Mouse (Mus musculus) C2C12 (cell line): ENCODE results near the gene Aes. TPM values are rescaled to one million over a fixed set of nuclear protein-coding genes. Genes with fewer than 3 reads are reported as not detected.

Experiments
- H3K27me3 ChIP-seq: one replicate; pipeline ENCODE4 v1.6.1; 2011; ENCODE audit not compliant: control insufficient read depth, insufficient read depth, insufficient read length
- H3K36me3 ChIP-seq: one replicate; pipeline ENCODE4 v1.6.1; 2011; ENCODE audit not compliant: control insufficient read depth, insufficient read depth
- H3K4me3 ChIP-seq: one replicate; pipeline ENCODE4 v1.5.1; 2011; ENCODE audit warnings: mild to moderate bottlenecking, control low read depth; ENCODE audit not compliant: poor library complexity, insufficient read depth, severe bottlenecking
- H3K79me2 ChIP-seq: one replicate; pipeline ENCODE4 v1.6.1; 2011; ENCODE audit not compliant: control insufficient read depth, insufficient read depth
- H3K79me3 ChIP-seq: one replicate; pipeline ENCODE4 v1.6.1; 2011; ENCODE audit warnings: low read depth, control low read depth
- H3ac ChIP-seq: one replicate; pipeline ENCODE3; 2011; ENCODE audit warnings: low read depth; ENCODE audit not compliant: control insufficient read depth, insufficient read length
- CEBPB ChIP-seq: IDR thresholded peaks from one replicate; pipeline ENCODE4 v1.6.1; 2011; ENCODE audit warnings: low read depth, mild to moderate bottlenecking, control low read depth, moderate library complexity
- CTCF ChIP-seq: IDR thresholded peaks from one replicate; pipeline ENCODE4 v1.5.1; 2011; ENCODE audit not compliant: control insufficient read depth, insufficient read depth, insufficient read length
- FOSL1 ChIP-seq: IDR thresholded peaks from one replicate; pipeline ENCODE4 v1.8.0; 2011; ENCODE audit warnings: mild to moderate bottlenecking, low read length; ENCODE audit not compliant: poor library complexity, insufficient read depth, severe bottlenecking
- MAX ChIP-seq: IDR thresholded peaks from one replicate; pipeline ENCODE4 v1.6.1; 2011; ENCODE audit warnings: mild to moderate bottlenecking, control low read depth
- MYOD1 ChIP-seq: IDR thresholded peaks from one replicate; pipeline ENCODE4 v1.6.1; 2011; ENCODE audit warnings: low read depth; ENCODE audit not compliant: control insufficient read depth, insufficient read length
- MYOG ChIP-seq: IDR thresholded peaks from one replicate; pipeline ENCODE4 v1.6.1; 2011; ENCODE audit not compliant: control insufficient read depth, insufficient read length; ENCODE audit errors: extremely low read depth
- USF1 ChIP-seq: IDR thresholded peaks from one replicate; pipeline ENCODE4 v1.6.1; 2011; ENCODE audit warnings: low read depth, mild to moderate bottlenecking, control low read depth, moderate library complexity
- polyA plus RNA-seq: library from polyadenylated mRNA; unstranded; fragments of >200 nt; fragmentation: generic; extraction: Trizol; gene quantifications from one replicate; pipeline ENCODE4 v1.2.1, GENCODE M21; 2012; ENCODE audit warnings: missing spikeins

Gene Aes
- polyA plus RNA-seq, 1 experiment, result 532 TPM

- no peaks in the 10 kb centered on the region for H3K27me3 ChIP-seq
- TF ChIP-seq USF1 (no peak), CEBPB (no peak), MYOG (no peak), FOSL1 (no peak), MYOD1 (no peak), CTCF (no peak), MAX (no peak)
Measured at GRCm38 (mm10) chr10:81572133-81572671, 12.9 kb downstream of the Aes start.

GRCm38 (mm10) chr10:81572975-81573374 is 13.7 kb downstream of the Aes start:
- no peak for TF ChIP-seq CTCF
- no peak for TF ChIP-seq FOSL1
- no peak for TF ChIP-seq MYOG
- TF ChIP-seq MAX, result no peak
- no peak for TF ChIP-seq CEBPB
- TF ChIP-seq MYOD1, result no peak
- no peak for TF ChIP-seq USF1
- H3K79me3 ChIP-seq, result no peaks in the 10 kb centered on the region

More at GRCm38 (mm10) chr10:81572133-81572671, 12.9 kb downstream of the Aes start:
- Histone ChIP-seq H3K4me3 (peak overlapping the region; percentile 43), H3ac (peak overlapping the region; percentile 77), H3K79me2 (no peaks in the 10 kb centered on the region), H3K79me3 (no peaks in the 10 kb centered on the region), H3K36me3 (no peaks in the 10 kb centered on the region)

GRCm38 (mm10) chr10:81574081-81575056 is 15.1 kb downstream of the Aes start, which contains the start of gene Tle2:
Gene Tle2, plus strand, starts transcription at chr10:81574561.
- Histone ChIP-seq H3K27me3 (no peaks in the 10 kb centered on the region), H3K4me3 (peak within 1 kb of the TSS; percentile 49), H3ac (peak within 1 kb of the TSS; percentile 71), H3K79me3 (no peaks in the 10 kb centered on the region), H3K36me3 (no peaks in the 10 kb centered on the region), H3K79me2 (no peaks in the 10 kb centered on the region)
- TF ChIP-seq FOSL1 (no peak), USF1 (no peak), MAX (no peak), MYOG (no peak), MYOD1 (no peak), CEBPB (no peak), CTCF (no peak)

More at GRCm38 (mm10) chr10:81572975-81573374, 13.7 kb downstream of the Aes start:
- H3K4me3 ChIP-seq, result no peak overlapping the region
- H3ac ChIP-seq, result no peak overlapping the region
- H3K27me3 ChIP-seq, result no peaks in the 10 kb centered on the region
- H3K79me2 ChIP-seq, result no peaks in the 10 kb centered on the region
- H3K36me3 ChIP-seq, result no peaks in the 10 kb centered on the region

GRCm38 (mm10) chr10:81575208-81575631 is 15.9 kb downstream of the Aes start:
- Histone ChIP-seq H3ac (peak overlapping the region; percentile 71), H3K79me2 (no peaks in the 10 kb centered on the region), H3K79me3 (no peaks in the 10 kb centered on the region), H3K4me3 (peak overlapping the region; percentile 49), H3K36me3 (no peaks in the 10 kb centered on the region), H3K27me3 (no peaks in the 10 kb centered on the region)
- TF ChIP-seq CTCF, result no peak
- no peak for TF ChIP-seq CEBPB
- TF ChIP-seq USF1, result no peak
- TF ChIP-seq MYOG, result no peak
- TF ChIP-seq FOSL1, result no peak
- TF ChIP-seq MYOD1, result no peak
- no peak for TF ChIP-seq MAX

GRCm38 (mm10) chr10:81575695-81576094 is 16.4 kb downstream of the Aes start:
- H3ac ChIP-seq, result peak overlapping the region; percentile 71
- no peaks in the 10 kb centered on the region for H3K27me3 ChIP-seq

GRCm38 (mm10) chr10:81579967-81580366 is 20.7 kb downstream of the Aes start:
- H3K27me3 ChIP-seq, result no peaks in the 10 kb centered on the region
- TF ChIP-seq FOSL1 (no peak), MAX (no peak), CTCF (no peak), MYOG (no peak), CEBPB (no peak), MYOD1 (no peak)
- H3K79me3 ChIP-seq, result no peaks in the 10 kb centered on the region
- no peak overlapping the region for H3K4me3 ChIP-seq
- no peaks in the 10 kb centered on the region for H3K79me2 ChIP-seq
- no peaks in the 10 kb centered on the region for H3K36me3 ChIP-seq
- H3ac ChIP-seq, result no peak overlapping the region

More at GRCm38 (mm10) chr10:81575695-81576094, 16.4 kb downstream of the Aes start:
- no peaks in the 10 kb centered on the region for H3K79me2 ChIP-seq
- no peaks in the 10 kb centered on the region for H3K79me3 ChIP-seq
- TF ChIP-seq FOSL1 (no peak), CEBPB (no peak), MYOG (no peak), MAX (no peak)
- H3K36me3 ChIP-seq, result no peaks in the 10 kb centered on the region
- peak overlapping the region; percentile 49 for H3K4me3 ChIP-seq
